Mouse (Mus musculus) limb, embryonic 15.5 days (tissue): Measurements from ENCODE around the gene Fam193b. TPM values are rescaled to one million over a fixed set of nuclear protein-coding genes. Genes with fewer than 3 reads are reported as not detected.
"Not testable (repeated sequence)": the region's sequence is repeated elsewhere in the genome, so short reads cannot be mapped to it uniquely, and the experiment has no call there.

Experiments
- ATAC-seq: fragments of 200-750 bp; cut with Nextera tagmentation; 2 replicates; pipeline ENCODE4 v1.8.0; 2017; ENCODE audit warnings: low read depth, moderate TSS enrichment; ENCODE audit not compliant: insufficient number of reproducible peaks, low FRiP score, low TSS enrichment
- H3K27ac ChIP-seq: fragments of 300-500 bp; sonication (generic); 2 replicates; pipeline ENCODE4 v1.5.1; 2015; ENCODE audit warnings: moderate library complexity, mild to moderate bottlenecking, inconsistent platforms
- H3K27me3 ChIP-seq: fragments of 300-500 bp; sonication (generic); 2 replicates; pipeline ENCODE4 v1.6.1; 2015; ENCODE audit warnings: inconsistent platforms
- H3K36me3 ChIP-seq: fragments of 300-500 bp; sonication (generic); 2 replicates; pipeline ENCODE4 v1.6.1; 2015; ENCODE audit warnings: inconsistent platforms
- H3K4me1 ChIP-seq: fragments of 300-500 bp; sonication (generic); 2 replicates; pipeline ENCODE4 v1.6.1; 2015; ENCODE audit warnings: inconsistent platforms
- H3K4me2 ChIP-seq: fragments of 300-500 bp; sonication (generic); 2 replicates; pipeline ENCODE4 v1.6.1; 2015; ENCODE audit warnings: mild to moderate bottlenecking, inconsistent platforms
- H3K4me3 ChIP-seq: fragments of 300-500 bp; sonication (generic); 2 replicates; pipeline ENCODE4 v1.5.1; 2015; ENCODE audit warnings: mild to moderate bottlenecking, inconsistent platforms
- H3K9ac ChIP-seq: fragments of 300-500 bp; sonication (generic); 2 replicates; pipeline ENCODE4 v1.6.1; 2015; ENCODE audit warnings: inconsistent platforms
- H3K9me3 ChIP-seq: fragments of 300-500 bp; sonication (generic); 2 replicates; pipeline ENCODE4 v1.6.1; 2016; ENCODE audit warnings: inconsistent platforms
- WGBS: fragments of 180-500 bp; shearing (Covaris S2); methylation state at CpG from one replicate; pipeline ENCODE4 v1.1.7; 2015; 5-methylcytosine and 5-hydroxymethylcytosine counted together
- polyA plus RNA-seq: library from polyadenylated mRNA; unstranded; fragments of >200 nt; fragmentation: Nextera tagmentation; extraction: Ambion mirVana; gene quantifications from 2 replicates; pipeline ENCODE4 v1.2.1, GENCODE M21; 2015

Gene Fam193b
- polyA plus RNA-seq, 1 experiment from 2014 or later, result 35.4 TPM

GRCm38 (mm10) chr13:55569726-55570285 is 1.1 kb downstream of the Fam193b start:
- H3K27me3 ChIP-seq, result no peaks in the 10 kb centered on the region
- peaks cover 18% of the 10 kb centered on the region for H3K4me1 ChIP-seq
- H3K4me3 ChIP-seq, result peak overlapping the region; percentile 92
- H3K9ac ChIP-seq, result peak overlapping the region; percentile 98
- 0 out of 2 replicates have a peak, but pooled peaks cover 16% of the 10 kb centered on the region for H3K36me3 ChIP-seq
- no peaks in the 10 kb centered on the region for H3K9me3 ChIP-seq
- H3K4me2 ChIP-seq, result peak overlapping the region; percentile 86
- no peak for ATAC-seq
- H3K27ac ChIP-seq, result peak overlapping the region; percentile 94
- WGBS, result 6% methylated on average over 16 of the region's 16 CpGs

GRCm38 (mm10) chr13:55568524-55568923 is 2.4 kb downstream of the Fam193b start:
- not testable (repeated sequence) for H3K27me3 ChIP-seq, H3K4me3 ChIP-seq, H3K27ac ChIP-seq, ATAC-seq, H3K9me3 ChIP-seq, H3K4me2 ChIP-seq, H3K9ac ChIP-seq
- 86% methylated on average over 4 of the region's 4 CpGs for WGBS
- H3K36me3 ChIP-seq, result 0 out of 2 replicates have a peak, but pooled peaks cover 16% of the 10 kb centered on the region
- H3K4me1 ChIP-seq, result peaks cover 18% of the 10 kb centered on the region

GRCm38 (mm10) chr13:55567949-55568348 is 3.0 kb downstream of the Fam193b start:
- ATAC-seq, result no peak

GRCm38 (mm10) chr13:55567001-55567400 is 3.9 kb downstream of the Fam193b start:
- 88% methylated on average over 6 of the region's 6 CpGs for WGBS
- Histone ChIP-seq H3K27me3 (no peaks in the 10 kb centered on the region), H3K27ac (no peak overlapping the region), H3K9ac (no peak overlapping the region), H3K4me3 (no peak overlapping the region), H3K36me3 (peaks cover 18% of the 10 kb centered on the region; the same call in 1 of the 2 replicates), H3K9me3 (no peaks in the 10 kb centered on the region), H3K4me1 (peaks cover 14% of the 10 kb centered on the region), H3K4me2 (no peak overlapping the region)
- ATAC-seq, result no peak

More at GRCm38 (mm10) chr13:55567949-55568348, 3.0 kb downstream of the Fam193b start:
- no peak overlapping the region for H3K27ac ChIP-seq
- no peak overlapping the region for H3K4me3 ChIP-seq
- 84% methylated on average over 2 of the region's 2 CpGs for WGBS
- H3K36me3 ChIP-seq, result peaks cover 18% of the 10 kb centered on the region; the same call in 1 of the 2 replicates
- no peak overlapping the region for H3K9ac ChIP-seq
- H3K9me3 ChIP-seq, result no peaks in the 10 kb centered on the region
- no peak overlapping the region for H3K4me2 ChIP-seq
- no peaks in the 10 kb centered on the region for H3K27me3 ChIP-seq
- peaks cover 18% of the 10 kb centered on the region for H3K4me1 ChIP-seq

GRCm38 (mm10) chr13:55563266-55563879 is 7.5 kb downstream of the Fam193b start:
- H3K4me1 ChIP-seq, result no peaks in the 10 kb centered on the region; the same call in 1 of the 2 replicates
- H3K36me3 ChIP-seq, result peaks cover 14% of the 10 kb centered on the region; the same call in 1 of the 2 replicates
- no peaks in the 10 kb centered on the region for H3K9me3 ChIP-seq

GRCm38 (mm10) chr13:55557499-55557898 is 13.4 kb downstream of the Fam193b start:
- no peak for ATAC-seq

More at GRCm38 (mm10) chr13:55563266-55563879, 7.5 kb downstream of the Fam193b start:
- no peak for ATAC-seq
- no peak overlapping the region for H3K4me2 ChIP-seq
- WGBS, result 56% methylated on average over 7 of the region's 7 CpGs
- no peak overlapping the region for H3K4me3 ChIP-seq
- H3K9ac ChIP-seq, result no peak overlapping the region
- H3K27me3 ChIP-seq, result no peaks in the 10 kb centered on the region
- no peak overlapping the region for H3K27ac ChIP-seq

GRCm38 (mm10) chr13:55555921-55556320 is 15.0 kb downstream of the Fam193b start:
- no peak overlapping the region for H3K4me3 ChIP-seq
- H3K27me3 ChIP-seq, result no peaks in the 10 kb centered on the region
- H3K27ac ChIP-seq, result no peak overlapping the region
- H3K9ac ChIP-seq, result no peak overlapping the region
- H3K4me2 ChIP-seq, result no peak overlapping the region
- H3K9me3 ChIP-seq, result no peaks in the 10 kb centered on the region
- H3K4me1 ChIP-seq, result no peaks in the 10 kb centered on the region
- WGBS, result 89% methylated on average over 9 of the region's 9 CpGs
- ATAC-seq, result no peak
- H3K36me3 ChIP-seq, result peaks cover 55% of the 10 kb centered on the region

More at GRCm38 (mm10) chr13:55557499-55557898, 13.4 kb downstream of the Fam193b start:
- Histone ChIP-seq H3K4me2 (no peak overlapping the region), H3K27me3 (no peaks in the 10 kb centered on the region), H3K9ac (no peak overlapping the region), H3K4me3 (no peak overlapping the region), H3K4me1 (no peaks in the 10 kb centered on the region), H3K36me3 (peaks cover 40% of the 10 kb centered on the region), H3K27ac (no peak overlapping the region), H3K9me3 (no peaks in the 10 kb centered on the region)
- WGBS, result 66% methylated on average over 6 of the region's 6 CpGs

- ATAC-seq, result no peak
- H3K4me3 ChIP-seq, result no peak overlapping the region
- H3K36me3 ChIP-seq, result peaks cover 99% of the 10 kb centered on the region
- H3K27ac ChIP-seq, result no peak overlapping the region
- no peak overlapping the region for H3K4me2 ChIP-seq
- 91% methylated on average over 15 of the region's 15 CpGs for WGBS
- H3K27me3 ChIP-seq, result no peaks in the 10 kb centered on the region
- no peaks in the 10 kb centered on the region for H3K4me1 ChIP-seq
- H3K9me3 ChIP-seq, result no peaks in the 10 kb centered on the region
- no peak overlapping the region for H3K9ac ChIP-seq
Measured at GRCm38 (mm10) chr13:55549061-55549460, 21.9 kb downstream of the Fam193b start.

GRCm38 (mm10) chr13:55548426-55548825 is 22.5 kb downstream of the Fam193b start:
- H3K9ac ChIP-seq, result no peak overlapping the region
- WGBS, result 89% methylated on average over 5 of the region's 5 CpGs

GRCm38 (mm10) chr13:55547916-55548315 is 23.0 kb downstream of the Fam193b start:
- Histone ChIP-seq H3K27me3 (no peaks in the 10 kb centered on the region), H3K4me1 (no peaks in the 10 kb centered on the region), H3K4me3 (no peak overlapping the region), H3K36me3 (peaks cover 99% of the 10 kb centered on the region), H3K9ac (no peak overlapping the region), H3K4me2 (no peak overlapping the region), H3K27ac (no peak overlapping the region), H3K9me3 (no peaks in the 10 kb centered on the region)
- WGBS, result 86% methylated on average over 2 of the region's 2 CpGs
- ATAC-seq, result no peak

More at GRCm38 (mm10) chr13:55548426-55548825, 22.5 kb downstream of the Fam193b start:
- H3K4me1 ChIP-seq, result no peaks in the 10 kb centered on the region
- H3K4me2 ChIP-seq, result no peak overlapping the region
- no peak overlapping the region for H3K4me3 ChIP-seq
- ATAC-seq, result no peak
- peaks cover 99% of the 10 kb centered on the region for H3K36me3 ChIP-seq
- no peaks in the 10 kb centered on the region for H3K27me3 ChIP-seq
- no peak overlapping the region for H3K27ac ChIP-seq
- H3K9me3 ChIP-seq, result no peaks in the 10 kb centered on the region

GRCm38 (mm10) chr13:55544792-55545191 is 26.1 kb downstream of the Fam193b start:
- Histone ChIP-seq H3K9me3 (no peaks in the 10 kb centered on the region), H3K4me3 (no peak overlapping the region), H3K27ac (no peak overlapping the region), H3K27me3 (no peaks in the 10 kb centered on the region), H3K36me3 (peaks cover 99% of the 10 kb centered on the region), H3K4me2 (no peak overlapping the region), H3K4me1 (no peaks in the 10 kb centered on the region), H3K9ac (no peak overlapping the region)
- 90% methylated on average over 6 of the region's 6 CpGs for WGBS
- ATAC-seq, result no peak

GRCm38 (mm10) chr13:55543447-55543846 is 27.5 kb downstream of the Fam193b start:
- 88% methylated on average over 8 of the region's 8 CpGs for WGBS
- Histone ChIP-seq H3K4me2 (no peak overlapping the region), H3K9me3 (no peaks in the 10 kb centered on the region), H3K36me3 (peaks cover 99% of the 10 kb centered on the region), H3K27ac (no peak overlapping the region), H3K9ac (no peak overlapping the region), H3K4me3 (no peak overlapping the region), H3K27me3 (no peaks in the 10 kb centered on the region), H3K4me1 (no peaks in the 10 kb centered on the region)
- ATAC-seq, result no peak
